Mouse (Mus musculus): Measurements from ENCODE around the gene Zfp217.
A peak's percentile ranks its signal among the peaks of the same experiment; 100 is the strongest.

The Zfp217 gene

DNA sequence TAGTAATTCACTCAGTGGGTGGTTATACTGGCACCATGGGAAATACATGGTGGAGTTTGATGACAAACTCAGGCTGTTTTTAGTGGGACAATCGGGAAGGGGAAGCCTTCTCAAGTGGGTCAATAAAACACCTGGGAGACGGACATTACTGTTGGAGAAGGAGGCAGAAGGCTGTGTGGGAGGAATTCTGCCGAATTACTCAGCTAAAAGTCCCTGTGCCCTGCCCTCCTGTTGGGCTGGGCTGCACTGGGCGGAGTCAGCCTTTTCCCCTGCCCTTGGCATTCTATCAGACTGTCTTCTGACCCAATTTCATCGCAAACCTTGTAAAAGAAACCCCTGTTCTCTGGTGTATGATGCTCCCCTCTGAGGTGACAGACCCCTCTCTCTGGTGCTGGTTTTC lies 10.3 kb upstream of the Zfp217 start:
- no peak for DNase-seq

- no peak for DNase-seq
Measured at GRCm38 (mm10) chr2:170157280-170158200, 9.6 kb upstream of the Zfp217 start.

GRCm38 (mm10) chr2:170155089-170155740 lies 7.3 kb upstream of the Zfp217 start:
- DNase-seq: peak in 1 of 2 experiments; percentile 5

DNA sequence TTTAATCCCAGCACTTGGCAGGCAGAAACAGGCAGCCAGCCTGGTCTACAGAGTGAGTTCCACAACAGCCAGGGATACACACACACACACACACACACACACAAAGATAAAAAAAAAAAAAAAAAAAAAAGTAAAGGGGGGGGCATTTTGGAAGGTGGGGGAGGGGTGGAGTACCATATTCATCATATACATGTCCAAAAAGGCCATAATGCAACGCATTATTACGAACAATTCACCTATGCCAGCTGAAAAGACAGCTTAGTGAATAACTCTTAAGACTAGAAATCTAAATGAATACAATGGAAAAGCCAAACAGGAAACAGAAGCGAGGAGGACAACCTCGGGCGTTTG lies 6.8 kb upstream of the Zfp217 start:
- no peak for DNase-seq

GRCm38 (mm10) chr2:170154301-170154721 lies 6.4 kb upstream of the Zfp217 start:
- DNase-seq: no peak

- DNase-seq: peak in 1 of 2 experiments; percentile 6
Measured at GRCm38 (mm10) chr2:170153421-170154271, 5.7 kb upstream of the Zfp217 start.

DNA sequence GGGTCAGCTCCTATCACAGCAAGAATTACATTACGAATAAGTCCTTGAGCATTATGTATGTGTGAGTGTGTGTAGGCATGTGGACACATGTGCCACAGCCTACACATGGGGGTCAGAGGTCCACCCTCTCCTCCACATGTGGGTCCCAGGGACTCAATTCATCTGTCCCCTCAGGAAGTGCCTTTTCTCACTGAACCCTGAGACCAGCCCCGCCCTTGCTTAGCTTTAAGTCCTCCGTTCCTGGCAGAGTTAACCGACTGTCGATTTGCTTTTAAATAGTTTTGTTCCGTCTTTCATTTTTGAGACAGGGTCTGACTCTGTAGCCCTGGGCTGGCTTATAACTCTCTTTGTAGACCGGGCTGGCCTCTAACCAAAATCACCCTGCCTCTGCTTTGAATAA lies 5.0 kb upstream of the Zfp217 start:
- no peak for DNase-seq

GRCm38 (mm10) chr2:170152036-170152686 lies 4.3 kb upstream of the Zfp217 start:
- no peak for DNase-seq

GRCm38 (mm10) chr2:170151470-170151869 lies 3.6 kb upstream of the Zfp217 start:
- no peak for DNase-seq

GRCm38 (mm10) chr2:170148828-170149227 lies 925 bp upstream of the Zfp217 start:
- DNase-seq: no peak

DNA sequence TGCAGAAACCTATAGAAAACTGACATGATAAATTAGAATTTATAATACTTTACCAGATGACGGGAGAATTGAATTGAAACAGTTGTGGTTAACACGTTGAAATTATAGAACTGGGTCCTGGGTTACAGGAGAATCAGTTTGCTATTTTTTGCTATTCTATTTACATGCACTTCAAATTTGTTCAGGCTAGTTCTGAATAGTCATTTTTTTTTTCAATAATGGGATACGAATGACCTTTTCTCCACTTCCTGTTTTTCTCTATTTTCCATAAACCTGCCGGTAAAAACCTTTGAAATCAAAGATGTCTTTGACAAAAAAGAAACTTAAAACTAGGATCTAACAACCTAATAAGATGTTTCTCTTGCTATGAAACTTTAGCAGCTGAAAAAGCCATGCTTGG lies 733 bp downstream of the Zfp217 start:
- no peak for DNase-seq

GRCm38 (mm10) chr2:170144343-170144742 lies 3.6 kb downstream of the Zfp217 start:
- DNase-seq: no peak

- no peak for DNase-seq
Measured at GRCm38 (mm10) chr2:170143861-170144260, 4.0 kb downstream of the Zfp217 start.

DNA sequence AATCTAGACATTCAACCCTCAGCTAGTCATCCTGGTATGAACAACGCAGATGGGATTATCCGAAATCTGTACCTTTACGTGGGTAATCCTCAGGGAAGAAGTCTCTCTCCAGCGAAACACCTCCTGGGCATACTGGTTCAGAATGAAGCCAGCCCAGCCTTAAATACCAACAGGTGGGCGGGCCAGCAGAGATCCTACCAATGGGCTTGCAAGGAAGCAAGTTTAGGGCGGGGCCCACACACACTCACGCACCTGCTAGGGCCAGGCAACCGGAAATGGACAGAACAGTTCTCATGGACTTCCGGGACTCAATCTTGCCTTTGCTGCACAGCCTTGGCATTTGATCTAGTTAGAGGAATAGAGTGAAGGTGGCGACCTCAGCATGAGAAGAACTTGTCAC lies 5.4 kb downstream of the Zfp217 start:
- DNase-seq: no peak

DNA sequence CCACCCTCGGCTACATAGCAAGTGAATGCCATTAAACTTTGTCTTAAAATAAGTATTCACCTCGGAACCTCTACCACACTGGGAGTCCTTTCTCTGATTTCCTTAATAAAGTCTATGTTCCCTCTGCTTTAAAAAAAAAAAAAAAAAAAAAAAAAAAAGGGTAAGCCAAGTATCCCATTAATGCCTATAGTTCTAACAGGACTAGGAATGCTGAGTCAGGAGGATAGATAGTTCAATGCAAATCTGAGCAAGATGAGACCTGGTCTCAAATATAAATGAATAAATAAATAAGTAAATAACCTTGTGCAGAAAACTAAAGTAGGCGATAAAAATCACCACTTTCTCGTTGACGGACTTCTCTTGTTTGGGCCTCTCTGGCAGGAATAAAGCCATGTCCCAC lies 6.4 kb downstream of the Zfp217 start:
- DNase-seq: no peak

- DNase-seq: no peak
Measured at GRCm38 (mm10) chr2:170139411-170140046, 8.4 kb downstream of the Zfp217 start.

DNA sequence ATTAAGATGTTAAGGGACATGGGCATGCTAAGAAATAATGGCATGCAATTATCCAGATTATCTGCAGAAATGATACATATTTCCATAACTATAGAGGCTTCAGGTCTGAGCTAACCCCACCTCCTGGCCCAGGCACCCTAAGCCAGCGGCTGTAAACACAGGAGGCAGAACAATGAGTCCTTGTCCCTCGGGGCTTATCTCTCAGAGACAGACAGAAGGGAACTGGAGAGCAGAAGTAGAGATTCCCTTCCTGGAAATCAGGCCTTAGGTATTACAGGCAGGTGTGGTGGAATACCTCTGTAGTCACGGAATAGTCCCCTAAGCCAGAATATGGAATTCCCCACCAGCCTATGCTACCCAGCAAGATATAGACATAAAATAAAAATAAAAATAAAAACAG lies 11.0 kb downstream of the Zfp217 start:
- DNase-seq: no peak

DNA sequence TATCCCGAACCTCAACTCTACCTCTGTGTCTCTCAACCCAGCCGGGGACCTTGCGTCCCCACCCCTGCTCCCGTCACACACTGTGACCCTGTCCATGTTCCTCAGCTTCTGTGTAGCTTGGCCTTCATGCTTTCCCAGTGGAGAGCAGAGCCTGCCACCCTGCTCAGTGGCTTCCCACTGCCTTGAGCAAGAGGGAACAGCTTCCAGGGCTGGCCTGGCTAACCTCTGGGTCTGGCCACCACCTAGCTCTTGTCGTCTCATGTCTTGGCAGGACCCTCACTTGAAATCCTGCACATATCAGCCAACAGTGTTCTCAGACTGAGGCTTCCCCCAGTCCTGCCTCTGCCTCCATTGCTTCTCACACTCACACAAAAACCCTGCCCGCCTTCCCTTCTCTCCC lies 12.1 kb downstream of the Zfp217 start:
- no peak for DNase-seq

- no peak for DNase-seq
Measured at GRCm38 (mm10) chr2:170134026-170134690, 13.7 kb downstream of the Zfp217 start.

DNA sequence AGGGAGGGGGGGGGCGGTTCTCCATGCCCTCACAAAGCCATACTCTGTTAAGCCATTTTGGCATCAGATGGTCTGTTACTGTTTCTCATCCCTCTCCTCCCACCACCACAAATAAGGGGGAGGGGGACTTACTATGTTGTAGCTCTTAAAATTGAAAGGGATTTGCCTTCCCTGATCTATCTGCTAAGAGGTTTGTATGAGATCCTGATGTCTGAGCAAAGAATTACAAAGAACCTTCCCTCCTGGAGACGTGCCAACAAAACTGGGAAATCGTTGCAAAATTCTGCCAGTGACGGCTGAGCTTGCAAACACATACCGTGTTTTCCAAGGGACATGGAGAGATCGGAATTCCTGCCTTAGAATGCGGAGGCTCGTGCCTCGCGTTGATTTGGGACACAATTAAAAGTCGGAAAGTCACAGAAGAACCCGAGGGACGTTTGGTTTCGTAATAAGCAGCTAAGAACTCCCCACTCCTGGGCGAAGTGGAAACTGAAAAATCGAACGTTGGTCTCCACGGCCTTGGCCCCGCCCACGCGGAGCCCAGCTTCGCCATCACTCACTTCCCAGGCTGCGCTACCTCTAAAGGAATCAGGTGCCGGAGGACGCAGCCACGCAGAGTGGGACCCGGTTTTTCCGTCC lies 14.7 kb downstream of the Zfp217 start:
- DNase-seq: peak; percentile 6 to 25

- DNase-seq: no peak
Measured at GRCm38 (mm10) chr2:170132716-170133092, 15.2 kb downstream of the Zfp217 start.
